Mouse (Mus musculus) heart, embryonic 10.5 days (tissue): ENCODE measurements around the gene Ralgapa1. TPM values are rescaled to one million over a fixed set of nuclear protein-coding genes. Genes with fewer than 3 reads are reported as not detected.
A peak's percentile ranks its signal among the peaks of the same experiment; 100 is the strongest.
"Not testable (repeated sequence)": the region's sequence is repeated elsewhere in the genome, so short reads cannot be mapped to it uniquely, and the experiment has no call there.

Experiments
- DNase-seq: peaks from one replicate; pipeline ENCODE4 v3.0.0-alpha.2; 2017; ENCODE audit warnings: low spot score
- H3K27ac ChIP-seq: fragments of 300-500 bp; sonication (generic); 2 replicates; pipeline ENCODE4 v1.5.1; 2016; ENCODE audit warnings: mild to moderate bottlenecking
- H3K27me3 ChIP-seq: fragments of 300-500 bp; sonication (generic); 2 replicates; pipeline ENCODE4 v1.6.1; 2016; ENCODE audit warnings: mild to moderate bottlenecking; ENCODE audit not compliant: poor library complexity, insufficient read depth, severe bottlenecking
- H3K36me3 ChIP-seq: fragments of 300-500 bp; sonication (generic); 2 replicates; pipeline ENCODE4 v1.6.1; 2016; ENCODE audit warnings: mild to moderate bottlenecking, moderate library complexity
- H3K4me1 ChIP-seq: fragments of 300-500 bp; sonication (generic); 2 replicates; pipeline ENCODE4 v1.6.1; 2016; ENCODE audit warnings: mild to moderate bottlenecking
- H3K4me3 ChIP-seq: fragments of 300-500 bp; sonication (generic); 2 replicates; pipeline ENCODE4 v1.5.1; 2016; ENCODE audit warnings: mild to moderate bottlenecking, moderate library complexity
- H3K9me3 ChIP-seq: fragments of 300-500 bp; sonication (generic); 2 replicates; pipeline ENCODE4 v1.6.1; 2016; ENCODE audit warnings: mild to moderate bottlenecking, moderate library complexity
- WGBS: fragments of 180-500 bp; shearing (Covaris S2); methylation state at CpG from one replicate; pipeline ENCODE4 v1.1.7; 2016; 5-methylcytosine and 5-hydroxymethylcytosine counted together
- polyA plus RNA-seq: library from polyadenylated mRNA; unstranded; fragments of >200 nt; fragmentation: Nextera tagmentation; extraction: Ambion mirVana; gene quantifications from 2 replicates; pipeline ENCODE4 v1.2.1, GENCODE M21; 2016

Gene Ralgapa1
- polyA plus RNA-seq, 1 experiment from 2014 or later = 13.9 TPM

DNA sequence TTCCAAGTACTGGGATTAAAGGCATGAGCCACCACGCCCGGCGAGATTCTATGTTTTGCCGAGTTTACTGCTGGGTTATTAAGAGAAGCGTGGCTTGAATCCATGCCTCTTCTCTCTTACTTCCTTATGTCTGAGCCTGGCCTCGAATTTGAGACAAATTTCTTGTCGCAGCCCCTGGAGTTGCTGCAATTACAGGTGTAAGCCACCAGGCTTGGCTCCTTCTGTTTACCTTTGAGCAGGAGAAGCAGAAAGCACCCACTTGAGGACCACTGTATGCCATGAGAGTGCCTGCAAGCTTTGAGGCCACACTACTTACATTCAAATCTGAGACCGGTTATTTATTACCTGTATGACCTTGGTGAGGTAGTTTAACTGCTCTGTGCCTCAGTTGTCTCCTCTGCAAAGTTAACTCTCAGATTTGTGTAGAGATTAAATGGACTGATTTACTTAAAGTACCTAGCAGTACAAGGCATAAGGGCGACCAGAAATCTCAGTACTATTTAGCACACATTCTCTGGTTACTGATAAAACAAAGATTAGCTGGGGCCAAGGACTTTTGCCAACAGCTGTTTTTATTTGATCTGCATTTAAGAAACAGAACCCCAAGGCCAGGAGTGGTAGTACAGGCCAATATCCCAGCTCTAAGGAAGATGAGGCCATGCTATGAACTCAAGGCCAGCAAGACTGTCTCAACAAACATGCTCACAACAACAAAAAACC lies 13.1 kb upstream of the Ralgapa1 start:
- Histone ChIP-seq H3K4me1 (peaks cover 12% of the 10 kb centered on the region; the same call in 1 of the 2 replicates), H3K27ac (no peak overlapping the region), H3K27me3 (no peaks in the 10 kb centered on the region), H3K4me3 (no peak overlapping the region), H3K9me3 (no peaks in the 10 kb centered on the region), H3K36me3 (no peaks in the 10 kb centered on the region)
- DNase-seq = peak; percentile 70
- 63% methylated on average over 9 of the region's 9 CpGs for WGBS

- Histone ChIP-seq H3K27ac (no peak overlapping the region), H3K4me1 (peaks cover 12% of the 10 kb centered on the region; the same call in 1 of the 2 replicates), H3K9me3 (no peaks in the 10 kb centered on the region), H3K27me3 (no peaks in the 10 kb centered on the region), H3K36me3 (no peaks in the 10 kb centered on the region), H3K4me3 (no peak overlapping the region)
- peak; percentile 51 for DNase-seq
Observed at GRCm38 (mm10) chr12:55832961-55833360, 12.0 kb upstream of the Ralgapa1 start.

GRCm38 (mm10) chr12:55831101-55831500 lies 10.1 kb upstream of the Ralgapa1 start:
- Histone ChIP-seq H3K27ac (no peak overlapping the region), H3K4me1 (no peaks in the 10 kb centered on the region), H3K4me3 (no peak overlapping the region), H3K9me3 (no peaks in the 10 kb centered on the region), H3K36me3 (no peaks in the 10 kb centered on the region), H3K27me3 (no peaks in the 10 kb centered on the region)
- peak; percentile 78 for DNase-seq
- WGBS = 22% methylated on average over 2 of the region's 2 CpGs

GRCm38 (mm10) chr12:55825537-55825936 lies 4.6 kb upstream of the Ralgapa1 start:
- Histone ChIP-seq H3K36me3 (no peaks in the 10 kb centered on the region), H3K9me3 (no peaks in the 10 kb centered on the region), H3K4me1 (no peaks in the 10 kb centered on the region), H3K27ac (no peak overlapping the region), H3K27me3 (no peaks in the 10 kb centered on the region), H3K4me3 (no peak overlapping the region)
- 79% methylated on average over 2 of the region's 2 CpGs for WGBS
- DNase-seq = no peak

GRCm38 (mm10) chr12:55824027-55824426 lies 3.1 kb upstream of the Ralgapa1 start:
- H3K27me3 ChIP-seq = no peaks in the 10 kb centered on the region
- H3K4me1 ChIP-seq = no peaks in the 10 kb centered on the region
- H3K9me3 ChIP-seq = no peaks in the 10 kb centered on the region
- H3K36me3 ChIP-seq = no peaks in the 10 kb centered on the region
- DNase-seq = no peak
- no peak overlapping the region for H3K4me3 ChIP-seq
- H3K27ac ChIP-seq = no peak overlapping the region
- WGBS = 87% methylated on average over 6 of the region's 6 CpGs

DNA sequence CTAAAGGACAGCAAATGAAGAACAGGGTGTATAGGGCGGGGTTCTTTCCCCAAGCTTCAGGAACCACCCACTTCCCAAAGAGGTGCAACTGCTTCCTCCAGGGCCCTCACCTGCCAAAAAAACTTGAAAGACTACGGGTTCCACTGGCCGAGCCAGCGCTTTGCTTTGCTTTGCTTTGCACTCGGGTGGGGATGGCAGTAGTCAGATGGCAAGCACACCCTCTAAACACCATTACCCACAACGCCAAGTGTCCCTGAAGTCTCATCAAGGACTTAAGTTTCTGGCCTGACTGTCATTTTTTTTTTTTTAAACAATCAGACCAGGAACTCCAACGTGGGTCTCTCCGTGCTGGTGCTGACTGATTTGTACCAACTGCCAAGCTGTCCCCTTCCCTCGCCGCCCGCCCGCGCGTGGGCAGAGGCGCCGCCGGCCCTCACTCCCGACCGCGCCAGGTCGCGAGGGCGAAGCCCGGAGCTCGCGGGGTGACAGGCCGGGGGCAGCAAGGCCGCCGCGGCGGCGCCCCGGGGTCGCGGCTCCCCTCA lies 777 bp downstream of the Ralgapa1 start:
- Histone ChIP-seq H3K9me3 (no peaks in the 10 kb centered on the region), H3K27me3 (no peaks in the 10 kb centered on the region), H3K36me3 (no peaks in the 10 kb centered on the region), H3K4me1 (no peaks in the 10 kb centered on the region), H3K27ac (peak overlapping the region; percentile 95), H3K4me3 (peak overlapping the region; percentile 90)
- peak; percentile 83 for DNase-seq
- WGBS = under 1% methylated on average over 35 of the region's 35 CpGs

DNA sequence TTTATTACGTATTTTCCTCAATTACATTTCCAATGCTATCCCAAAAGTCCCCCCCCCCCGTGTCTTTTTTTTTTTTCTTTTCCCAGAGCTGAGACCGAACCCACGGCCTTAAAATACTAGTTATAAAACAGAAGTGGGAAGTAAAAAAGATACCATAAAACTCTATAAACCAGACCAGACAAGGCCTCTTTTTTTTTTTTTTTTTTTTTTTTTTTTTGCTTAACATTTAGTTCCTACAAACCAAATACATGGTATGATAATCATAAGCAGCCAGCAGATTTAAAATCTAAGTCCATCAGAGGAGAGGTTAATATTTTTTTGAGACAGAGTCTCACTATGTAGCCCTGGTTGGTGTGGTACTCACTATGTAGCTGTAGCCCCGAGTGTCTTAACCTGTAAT lies 4.5 kb downstream of the Ralgapa1 start:
- Histone ChIP-seq H3K36me3 (no peaks in the 10 kb centered on the region; the same call in 1 of the 2 replicates), H3K9me3 (no peaks in the 10 kb centered on the region), H3K27ac (no peak overlapping the region), H3K27me3 (no peaks in the 10 kb centered on the region), H3K4me1 (no peaks in the 10 kb centered on the region), H3K4me3 (no peak overlapping the region)
- DNase-seq = no peak
- 91% methylated on average over 5 of the region's 5 CpGs for WGBS

DNA sequence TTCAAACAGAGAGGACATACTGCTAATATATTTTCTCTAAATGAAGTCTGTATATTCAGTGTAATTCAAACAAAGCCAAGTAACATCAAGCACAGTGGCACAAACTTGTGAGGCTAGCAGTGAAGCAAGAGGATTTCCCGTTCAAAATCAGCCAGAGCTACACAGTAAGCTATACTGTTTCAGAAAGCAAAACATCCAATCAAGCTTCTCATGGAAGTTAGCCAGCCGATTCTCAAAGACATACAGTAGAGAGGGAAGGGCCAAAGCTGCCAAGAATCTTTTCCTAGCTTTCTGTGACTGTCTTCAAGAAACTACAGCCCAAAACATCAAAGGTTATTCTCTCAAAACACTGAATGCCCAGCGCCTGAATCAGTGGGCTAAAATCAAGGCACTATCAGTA lies 15.9 kb downstream of the Ralgapa1 start:
- Histone ChIP-seq H3K27ac (no peak overlapping the region), H3K4me3 (no peak overlapping the region), H3K4me1 (no peaks in the 10 kb centered on the region; the same call in 1 of the 2 replicates), H3K9me3 (no peaks in the 10 kb centered on the region), H3K36me3 (no peaks in the 10 kb centered on the region), H3K27me3 (no peaks in the 10 kb centered on the region)
- no peak for DNase-seq
- WGBS = 60% methylated on average over 3 of the region's 3 CpGs

DNA sequence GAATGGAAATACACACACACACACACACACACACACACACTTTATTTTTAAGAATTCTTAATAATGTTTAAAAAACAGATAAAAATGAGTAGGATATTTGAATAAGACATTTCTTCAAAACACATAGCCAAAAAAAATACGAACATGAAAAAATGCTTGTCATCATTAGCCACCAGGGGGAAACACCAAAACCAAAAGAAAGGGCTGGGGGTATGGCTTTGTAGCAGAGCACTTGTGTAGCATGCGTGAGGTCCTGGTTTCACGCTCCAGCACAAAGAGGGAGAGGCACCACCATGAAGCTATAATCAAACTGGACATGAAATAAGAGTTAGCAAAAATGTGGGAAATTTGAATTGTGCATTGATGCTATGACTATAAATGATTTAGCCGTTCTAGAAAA lies 19.8 kb downstream of the Ralgapa1 start:
- no peak for DNase-seq
- no peak overlapping the region for H3K27ac ChIP-seq
- 0 out of 2 replicates have a peak, but pooled peaks cover 2% of the 10 kb centered on the region for H3K36me3 ChIP-seq
- H3K9me3 ChIP-seq = no peaks in the 10 kb centered on the region
- H3K4me3 ChIP-seq = no peak overlapping the region
- no peaks in the 10 kb centered on the region for H3K27me3 ChIP-seq
- WGBS = 89% methylated on average over 4 of the region's 4 CpGs
- no peaks in the 10 kb centered on the region; the same call in 1 of the 2 replicates for H3K4me1 ChIP-seq

GRCm38 (mm10) chr12:55800144-55800543 lies 20.8 kb downstream of the Ralgapa1 start:
- Histone ChIP-seq H3K36me3 (0 out of 2 replicates have a peak, but pooled peaks cover 2% of the 10 kb centered on the region), H3K4me1 (no peaks in the 10 kb centered on the region; the same call in 1 of the 2 replicates), H3K4me3 (no peak overlapping the region), H3K27ac (no peak overlapping the region), H3K27me3 (no peaks in the 10 kb centered on the region), H3K9me3 (no peaks in the 10 kb centered on the region)
- no peak for DNase-seq
- 75% methylated on average over 5 of the region's 5 CpGs for WGBS

DNA sequence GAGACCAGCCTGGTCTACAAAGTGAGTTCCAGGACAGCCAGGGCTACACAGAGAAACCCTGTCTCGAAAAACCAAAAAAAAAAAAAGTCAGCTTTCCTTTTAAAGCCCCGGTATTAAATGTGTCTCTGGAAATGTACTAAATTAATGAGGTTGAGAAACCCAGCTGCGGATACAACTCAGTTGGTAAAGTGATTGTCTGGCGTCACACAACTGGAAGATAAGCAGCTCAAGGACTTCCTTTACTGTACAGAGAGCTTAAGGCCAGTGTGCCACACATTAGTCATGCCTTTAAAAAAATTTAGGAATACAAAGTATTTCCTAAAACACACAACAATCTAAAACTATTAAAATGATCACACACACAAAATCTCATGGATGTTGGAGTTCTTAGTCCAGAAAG lies 22.2 kb downstream of the Ralgapa1 start:
- H3K36me3 ChIP-seq = 0 out of 2 replicates have a peak, but pooled peaks cover 7% of the 10 kb centered on the region
- H3K27ac ChIP-seq = no peak overlapping the region
- H3K4me3 ChIP-seq = no peak overlapping the region
- H3K27me3 ChIP-seq = no peaks in the 10 kb centered on the region
- H3K9me3 ChIP-seq = no peaks in the 10 kb centered on the region
- WGBS = 86% methylated on average over 4 of the region's 4 CpGs
- DNase-seq = no peak
- H3K4me1 ChIP-seq = no peaks in the 10 kb centered on the region; the same call in 1 of the 2 replicates

- H3K4me1 ChIP-seq = no peaks in the 10 kb centered on the region; the same call in 1 of the 2 replicates
- DNase-seq = no peak
- no peaks in the 10 kb centered on the region for H3K9me3 ChIP-seq
- H3K4me3 ChIP-seq = no peak overlapping the region
- H3K27me3 ChIP-seq = no peaks in the 10 kb centered on the region
- WGBS = 88% methylated on average over 3 of the region's 3 CpGs
- H3K27ac ChIP-seq = no peak overlapping the region
- H3K36me3 ChIP-seq = 0 out of 2 replicates have a peak, but pooled peaks cover 10% of the 10 kb centered on the region
Observed at GRCm38 (mm10) chr12:55797103-55797502, 23.9 kb downstream of the Ralgapa1 start.

DNA sequence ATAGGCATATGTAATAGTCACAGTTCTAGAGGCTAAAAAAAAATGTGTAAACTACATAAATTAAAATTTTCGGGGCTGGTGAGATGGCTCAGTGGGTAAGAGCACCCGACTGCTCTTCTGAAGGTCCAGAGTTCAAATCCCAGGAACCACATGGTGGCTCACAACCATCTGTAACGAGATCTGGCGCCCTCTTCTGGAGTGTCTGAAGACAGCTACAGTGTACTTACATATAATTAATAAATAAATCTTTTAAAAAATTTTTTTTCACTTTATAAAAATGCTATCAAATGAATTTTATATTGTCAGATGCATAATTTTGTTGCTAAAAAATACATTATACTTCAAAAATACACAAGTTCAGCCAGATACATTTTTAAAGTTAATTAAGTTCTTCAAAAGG lies 26.5 kb downstream of the Ralgapa1 start:
- DNase-seq, H3K9me3 ChIP-seq, H3K27me3 ChIP-seq, H3K4me3 ChIP-seq, H3K27ac ChIP-seq, H3K4me1 ChIP-seq: not testable (repeated sequence)
- whole genome bisulfite sequencing = 76% methylated on average over 4 of the region's 4 CpGs
- 0 out of 2 replicates have a peak, but pooled peaks cover 10% of the 10 kb centered on the region for H3K36me3 ChIP-seq
